Mouse (Mus musculus): ENCODE data around the gene Rhd. TPM values are rescaled to one million over a fixed set of nuclear protein-coding genes. Genes with fewer than 3 reads are reported as not detected.
A peak's percentile ranks its signal among the peaks of the same experiment; 100 is the strongest.
"Not testable (repeated sequence)": the region's sequence is repeated elsewhere in the genome, so short reads cannot be mapped to it uniquely, and the experiment has no call there.

Gene Rhd
- total RNA-seq, 2 experiments from 2014 or later = not detected

- DNase-seq (ENCODE audit: low spot score in 2 of 2) = no peak
Measured at GRCm38 (mm10) chr4:134903046-134903445, 38.7 kb downstream of the Rhd start.

DNA sequence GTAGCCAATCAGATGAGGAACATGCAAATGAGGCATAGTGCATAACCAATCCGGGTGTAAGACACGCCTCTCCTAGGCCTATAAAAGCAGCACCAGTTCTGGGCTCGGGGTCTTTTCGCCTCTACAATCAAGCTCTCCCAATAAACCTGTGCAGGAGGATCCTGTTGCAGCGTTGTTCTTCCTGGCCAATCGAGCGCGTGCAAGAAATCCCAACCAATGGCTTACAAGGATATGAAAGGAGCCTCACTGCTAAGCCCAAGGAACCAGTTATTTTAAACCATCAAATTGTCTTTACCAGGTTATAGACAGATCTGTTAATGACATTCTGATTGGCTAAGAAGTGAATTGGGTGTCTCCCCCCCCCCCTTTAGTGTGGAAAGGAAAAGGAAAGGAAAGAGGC is 47.1 kb downstream of the Rhd start:
- DNase-seq (ENCODE audit: low spot score in 2 of 2) = not testable (repeated sequence)

- peak; percentile 73 to 75 for DNase-seq (ENCODE audit: low spot score in 2 of 2)
Measured at GRCm38 (mm10) chr4:134913413-134913812, 49.1 kb downstream of the Rhd start.

GRCm38 (mm10) chr4:134914122-134914863 is 50.0 kb downstream of the Rhd start:
- DNase-seq (ENCODE audit: low spot score in 2 of 2) = no peak

DNA sequence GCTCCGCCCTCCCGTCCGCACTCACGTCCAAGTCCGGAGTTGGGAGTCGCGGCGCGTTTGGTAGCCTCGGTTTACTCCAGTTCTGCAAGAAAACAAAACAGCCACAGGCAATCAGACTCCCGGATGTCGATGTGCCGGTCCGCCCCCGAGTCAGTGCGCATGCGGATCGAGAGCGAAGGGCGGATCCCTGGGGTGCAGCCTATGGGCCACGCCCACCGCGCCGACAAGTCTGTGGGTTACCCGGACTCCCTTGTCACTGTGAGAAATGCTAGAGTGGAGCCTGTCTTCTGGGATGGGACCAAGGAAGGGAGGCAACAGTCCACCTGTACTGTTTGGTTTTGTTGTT is 50.5 kb downstream of the Rhd start, which contains the start of gene Tmem50a:
Gene Tmem50a, minus strand, starts transcription at position 161 of the 346 bp plus-strand sequence.
- peak; percentile 89 to 91 for DNase-seq (ENCODE audit: low spot score in 2 of 2)

- DNase-seq (ENCODE audit: low spot score in 2 of 2) = no peak
Measured at GRCm38 (mm10) chr4:134915223-134916050, 51.1 kb downstream of the Rhd start.

DNA sequence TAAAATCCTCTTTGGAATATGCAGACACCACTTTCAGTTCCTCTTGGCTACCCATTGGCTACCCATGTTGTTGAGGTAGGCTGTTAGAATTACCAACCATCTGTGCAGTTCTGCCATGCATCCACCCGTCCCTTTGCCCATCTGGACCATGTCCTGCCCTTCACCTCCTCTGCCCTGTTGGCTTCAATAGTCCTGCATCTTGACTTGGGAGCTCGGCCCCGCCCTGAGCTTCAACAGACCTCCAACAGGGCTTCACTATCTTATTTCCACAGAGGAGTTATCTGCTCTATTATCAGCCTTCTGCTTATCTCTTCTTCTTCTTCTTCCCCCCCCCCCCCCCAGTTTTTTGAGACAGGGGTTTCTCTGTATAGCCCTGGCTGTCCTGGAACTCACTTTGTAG is 52.9 kb downstream of the Rhd start:
- no peak for DNase-seq (ENCODE audit: low spot score in 2 of 2)

DNA sequence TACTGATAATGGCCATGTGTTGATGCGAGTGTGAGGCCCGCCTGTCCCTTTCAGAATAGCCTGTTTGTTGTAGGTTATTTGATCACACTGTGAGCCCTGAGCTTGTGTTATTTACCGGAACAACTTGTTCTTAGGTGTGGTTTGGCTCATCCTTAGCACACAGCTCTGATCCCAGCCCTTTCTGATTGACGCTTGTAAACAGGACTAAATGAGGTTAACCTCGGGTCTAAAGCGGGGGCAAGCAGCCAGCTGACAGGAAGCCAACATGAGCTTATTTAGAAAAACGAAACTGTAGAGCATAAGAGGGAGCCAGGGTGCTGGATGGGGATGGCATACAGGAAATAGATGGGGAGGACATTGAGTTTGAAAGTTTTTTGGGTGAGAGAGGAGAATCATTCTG is 54.0 kb downstream of the Rhd start:
- no peak for DNase-seq (ENCODE audit: low spot score in 2 of 2)

DNA sequence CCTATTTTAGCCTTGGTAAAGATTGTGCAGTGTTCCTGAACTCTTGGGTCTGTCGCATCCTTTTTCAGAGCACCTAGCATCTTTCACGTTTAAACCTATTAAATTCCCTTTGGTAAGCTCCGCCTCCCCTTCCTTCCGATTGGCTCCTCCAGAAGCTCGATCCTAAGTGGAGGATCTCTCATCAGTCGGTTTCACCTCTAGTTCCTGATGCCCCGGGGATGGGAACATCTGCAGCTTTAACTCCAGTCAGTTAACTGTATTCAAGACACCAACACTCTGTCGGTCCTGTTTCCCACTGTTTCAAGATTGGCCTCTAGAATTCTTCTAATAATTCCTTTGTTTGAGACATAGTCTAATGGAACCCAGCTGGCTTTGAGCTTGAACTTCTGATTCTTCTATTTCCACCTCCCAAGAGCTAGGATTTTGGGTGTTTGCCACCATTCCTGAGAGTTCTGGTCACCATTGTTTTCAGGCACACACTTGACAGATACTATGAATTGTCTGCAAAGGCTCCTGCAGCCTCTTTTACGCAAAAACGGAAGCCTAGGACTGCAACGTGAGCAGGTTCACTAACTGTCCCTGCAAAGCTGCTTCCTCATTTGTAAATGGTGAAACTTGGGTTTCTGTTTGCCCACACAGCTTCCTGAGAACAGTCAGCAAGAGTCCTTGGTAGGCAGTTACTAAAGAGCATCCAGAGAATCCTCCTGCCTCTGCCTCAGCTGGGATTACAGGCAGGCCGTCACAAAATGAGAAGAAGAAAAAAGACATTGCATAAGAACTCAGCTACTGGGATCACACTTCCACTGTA is 55.6 kb downstream of the Rhd start:
- no peak for DNase-seq (ENCODE audit: low spot score in 2 of 2)

GRCm38 (mm10) chr4:134920631-134921030 is 56.3 kb downstream of the Rhd start:
- no peak for DNase-seq (ENCODE audit: low spot score in 2 of 2)

- DNase-seq (ENCODE audit: low spot score in 2 of 2) = no peak
Measured at GRCm38 (mm10) chr4:134921703-134922102, 57.4 kb downstream of the Rhd start.

DNA sequence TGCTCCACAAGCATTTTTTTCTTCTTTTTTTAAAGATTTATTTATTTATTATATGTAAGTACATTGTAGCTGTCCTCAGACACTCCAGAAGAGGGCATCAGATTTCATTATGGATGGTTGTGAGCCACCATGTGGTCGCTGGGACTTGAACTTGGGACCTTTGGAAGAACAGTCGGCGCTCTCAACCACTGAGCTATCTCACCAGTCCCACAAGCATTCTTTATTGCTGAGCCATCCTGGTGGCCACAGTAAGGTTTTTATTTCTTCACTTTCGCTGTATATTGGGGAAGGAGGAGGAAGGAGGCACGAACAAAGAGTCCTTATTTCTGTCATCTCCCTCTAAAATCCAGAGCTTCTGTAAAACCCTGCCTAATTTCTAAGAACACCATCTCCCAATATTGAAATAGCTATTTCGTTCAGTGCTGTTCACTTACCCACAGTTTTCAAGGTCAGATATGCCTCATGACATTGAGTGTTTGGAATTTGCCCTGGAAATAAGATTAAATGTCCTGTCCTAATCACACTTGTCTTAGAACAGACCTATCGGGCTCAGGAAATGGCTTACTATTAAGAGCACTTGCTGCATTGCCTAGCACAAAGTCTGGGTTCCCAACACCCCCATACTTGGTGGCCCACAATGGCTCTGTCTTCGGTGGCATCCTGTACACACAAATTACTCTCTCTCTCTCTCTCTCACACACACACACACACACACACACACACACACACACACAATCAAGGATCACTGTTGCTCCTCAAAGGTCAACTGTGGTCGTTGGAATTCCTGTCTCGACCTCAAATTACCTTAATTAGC is 58.0 kb downstream of the Rhd start:
- DNase-seq (ENCODE audit: low spot score in 2 of 2) = peak in 1 of 2 experiments; percentile 24

DNA sequence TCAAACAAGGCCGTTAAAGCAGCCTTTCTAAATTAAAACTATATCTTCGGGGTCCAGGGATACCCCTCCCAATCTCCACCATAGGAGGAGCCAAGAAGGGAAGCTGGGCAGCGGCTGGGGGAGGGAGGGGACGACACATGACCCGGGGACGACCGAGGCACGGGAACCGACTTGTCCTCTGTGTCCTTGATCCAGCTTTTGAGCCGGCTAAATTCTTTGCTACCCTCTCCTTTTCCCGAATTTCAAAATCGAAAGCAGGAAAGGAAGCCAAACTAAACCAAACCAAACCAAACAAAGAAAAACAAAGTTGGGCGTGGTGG is 58.5 kb downstream of the Rhd start:
- peak; percentile 62 to 72 for DNase-seq (ENCODE audit: low spot score in 2 of 2)

- DNase-seq (ENCODE audit: low spot score in 2 of 2) = peak; percentile 96 to 98
Measured at GRCm38 (mm10) chr4:134923258-134924018, 59.1 kb downstream of the Rhd start, which contains the start of gene Rsrp1. Rsrp1 (plus strand) TSS chr4:134923592.

GRCm38 (mm10) chr4:134924019-134924741 is 59.8 kb downstream of the Rhd start:
- DNase-seq (ENCODE audit: low spot score in 2 of 2) = peak; percentile 42 to 54

DNA sequence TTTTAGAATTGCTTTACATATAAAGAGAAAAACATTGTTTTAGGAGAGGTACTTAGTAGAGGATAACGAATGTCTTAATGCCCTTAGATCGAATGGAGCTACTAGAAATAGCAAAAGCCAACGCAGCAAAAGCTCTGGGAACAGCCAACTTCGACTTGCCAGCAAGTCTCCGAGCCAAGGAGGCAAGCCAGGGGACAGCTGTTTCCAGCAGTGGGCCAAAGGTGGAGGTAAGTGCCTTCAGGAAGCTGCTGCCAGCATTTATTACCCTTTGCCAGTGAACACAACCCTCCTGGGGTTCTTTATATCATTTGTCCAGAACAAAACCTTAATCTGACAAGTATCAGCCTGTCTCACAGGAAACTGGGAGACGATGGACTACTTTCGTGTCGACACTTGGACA is 60.9 kb downstream of the Rhd start:
- no peak for DNase-seq (ENCODE audit: low spot score in 2 of 2)

DNA sequence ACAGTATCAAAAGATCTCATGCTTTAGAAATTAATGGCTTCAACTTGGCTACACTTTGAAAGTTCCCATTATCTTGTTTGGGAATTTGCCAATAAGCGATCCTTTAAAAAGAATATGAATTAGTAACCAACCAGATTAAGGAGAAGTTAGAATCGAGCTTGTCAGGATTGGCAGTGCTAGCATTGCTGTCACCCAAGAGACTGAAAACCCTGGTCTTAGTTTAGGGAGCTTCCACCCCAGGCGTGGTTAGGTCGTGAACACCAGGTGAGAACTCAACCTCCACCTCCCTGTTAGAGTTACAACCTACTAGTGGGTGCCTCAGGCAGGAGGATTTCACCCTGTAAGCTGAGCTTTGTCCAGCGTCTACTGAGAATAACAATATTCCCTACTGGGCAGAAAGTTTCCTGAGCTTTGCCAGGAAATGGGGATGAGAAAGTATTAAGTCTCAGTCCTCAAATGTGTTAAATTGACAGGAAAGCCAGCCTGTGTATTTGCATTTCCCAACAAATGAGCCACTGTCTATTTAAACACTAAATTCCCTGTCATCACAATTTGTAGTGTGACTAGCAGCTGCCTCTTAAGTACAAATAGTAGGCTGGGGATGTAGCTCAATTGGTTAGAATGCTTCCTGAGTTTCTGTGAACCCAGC is 63.6 kb downstream of the Rhd start:
- no peak for DNase-seq (ENCODE audit: low spot score in 2 of 2)

DNA sequence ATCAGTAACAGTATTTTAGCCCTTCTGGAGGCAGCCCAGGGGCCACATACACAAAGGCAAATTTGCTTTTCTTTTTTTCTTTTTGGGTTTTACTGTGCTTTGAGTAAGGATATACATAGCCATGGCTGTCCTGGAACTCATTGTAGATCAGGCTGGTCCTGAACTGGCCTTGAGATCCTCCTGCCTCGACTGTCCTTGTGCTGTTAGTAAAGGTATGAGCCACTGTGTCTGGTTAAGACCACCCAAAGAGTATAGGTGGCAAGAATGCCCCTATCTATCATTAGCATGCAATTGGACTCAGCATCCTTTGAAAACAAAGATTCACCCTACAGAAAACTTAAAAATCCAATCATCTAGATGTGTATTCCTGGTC is 64.1 kb downstream of the Rhd start:
- DNase-seq (ENCODE audit: low spot score in 2 of 2) = no peak

DNA sequence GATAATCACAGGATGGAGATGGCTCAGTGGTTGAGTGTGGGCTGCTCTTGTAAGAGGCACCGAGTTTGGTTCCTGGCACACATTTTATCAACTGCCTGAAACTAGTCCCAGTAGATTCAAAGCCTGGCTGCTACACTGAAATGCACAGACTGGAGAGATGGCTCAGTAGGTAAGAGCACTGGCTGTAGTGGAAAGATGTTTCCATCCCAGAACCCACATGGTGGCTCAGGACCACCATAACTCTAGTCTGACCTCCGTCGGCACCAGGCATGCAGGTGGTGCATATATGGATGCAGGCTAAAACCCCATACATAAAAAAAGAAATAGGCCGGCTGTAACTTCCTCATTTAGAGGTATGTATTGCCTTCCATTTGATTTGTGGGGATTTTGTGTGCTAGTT is 65.2 kb downstream of the Rhd start:
- no peak for DNase-seq (ENCODE audit: low spot score in 2 of 2)
